Mouse (Mus musculus): ENCODE measurements around the gene Pcare.

GRCm38 (mm10) chr17:71749616-71750168 lies 3.0 kb downstream of the Pcare start:
- TF ChIP-seq CTCF (IDR thresholded peaks at IDR 0.05): no peak
- no peak for TF ChIP-seq POLR2A (IDR thresholded peaks at IDR 0.05; ENCODE audit: insufficient read depth, low read depth, low read length)

All from heart, adult 2 months (tissue).